Mouse (Mus musculus) ES-Bruce4 (cell line): ENCODE measurements around the gene Slc12a3. TPM values are rescaled to one million over a fixed set of nuclear protein-coding genes. Genes with fewer than 3 reads are reported as not detected.

ENCODE experiments used
- H3K27ac ChIP-seq: 2 replicates; pipeline ENCODE4 v1.5.1; 2012; ENCODE audit warnings: low read length, inconsistent platforms; ENCODE audit not compliant: insufficient read depth
- H3K27me3 ChIP-seq: 2 replicates; pipeline ENCODE4 v1.6.1; 2012; ENCODE audit warnings: mild to moderate bottlenecking, low read length, inconsistent platforms; ENCODE audit not compliant: control insufficient read depth, poor library complexity, insufficient read depth, severe bottlenecking
- H3K36me3 ChIP-seq: 2 replicates; pipeline ENCODE4 v1.6.1; 2012; ENCODE audit warnings: inconsistent platforms, mild to moderate bottlenecking, low read length, moderate library complexity; ENCODE audit not compliant: control insufficient read depth, poor library complexity, insufficient read depth, severe bottlenecking
- H3K4me1 ChIP-seq: one replicate; pipeline ENCODE4 v1.8.1; 2011; ENCODE audit warnings: low read length; ENCODE audit not compliant: control insufficient read depth, insufficient read depth
- H3K4me3 ChIP-seq: 2 replicates; pipeline ENCODE4 v1.5.1; 2011; ENCODE audit warnings: low read depth, mild to moderate bottlenecking, low read length
- H3K9ac ChIP-seq: 2 replicates; pipeline ENCODE4 v1.6.1; 2012; ENCODE audit warnings: low read depth, mild to moderate bottlenecking, inconsistent platforms; ENCODE audit not compliant: poor library complexity, severe bottlenecking
- H3K9me3 ChIP-seq: replicated peaks from 2 replicates; pipeline ENCODE4 v1.6.1; 2012; ENCODE audit warnings: mild to moderate bottlenecking, low read length, inconsistent platforms; ENCODE audit not compliant: control insufficient read depth, poor library complexity, insufficient read depth, severe bottlenecking
- CTCF ChIP-seq: IDR thresholded peaks from one replicate; pipeline ENCODE4 v1.8.1; 2011; ENCODE audit warnings: low read depth, low read length
- EP300 ChIP-seq: IDR thresholded peaks from 2 replicates; pipeline ENCODE4 v1.6.1; 2011; ENCODE audit warnings: low read depth, low read length; ENCODE audit not compliant: insufficient read depth
- POLR2A ChIP-seq: IDR thresholded peaks from one replicate; pipeline ENCODE4 v1.8.1; 2011; ENCODE audit warnings: low read length; ENCODE audit not compliant: insufficient read depth
- polyA plus RNA-seq: library from polyadenylated mRNA; stranded (reverse); fragments of >200 nt; gene quantifications from 2 replicates; pipeline ENCODE4 v1.2.4, GENCODE M21; 2011; ENCODE audit warnings: low read depth; ENCODE audit not compliant: missing spikeins, insufficient read depth, insufficient read length

The Slc12a3 gene
- polyA plus RNA-seq, 1 experiment = not detected

- H3K4me3 ChIP-seq = no peak overlapping the region
- H3K27ac ChIP-seq = no peak overlapping the region
- H3K36me3 ChIP-seq = no peaks in the 10 kb centered on the region
- no peak for TF ChIP-seq CTCF
- TF ChIP-seq EP300 = no peak
- TF ChIP-seq POLR2A = no peak
- no peak overlapping the region for H3K9ac ChIP-seq
- H3K4me1 ChIP-seq = no peaks in the 10 kb centered on the region
- H3K9me3 ChIP-seq = no peaks in the 10 kb centered on the region
- H3K27me3 ChIP-seq = no peaks in the 10 kb centered on the region
Measured at GRCm38 (mm10) chr8:94346264-94346663, 17.3 kb downstream of the Slc12a3 start.

GRCm38 (mm10) chr8:94348425-94348824, 19.4 kb downstream of the Slc12a3 start:
- H3K9ac ChIP-seq = no peak overlapping the region
- TF ChIP-seq CTCF = no peak
- TF ChIP-seq POLR2A = no peak
- no peak for TF ChIP-seq EP300
- H3K27ac ChIP-seq = no peak overlapping the region

GRCm38 (mm10) chr8:94354069-94354531, 25.1 kb downstream of the Slc12a3 start:
- H3K4me1 ChIP-seq = no peaks in the 10 kb centered on the region
- no peaks in the 10 kb centered on the region for H3K9me3 ChIP-seq
- H3K36me3 ChIP-seq = no peaks in the 10 kb centered on the region
- H3K9ac ChIP-seq = no peak overlapping the region
- TF ChIP-seq EP300 (no peak), CTCF (no peak), POLR2A (no peak)
- H3K27me3 ChIP-seq = no peaks in the 10 kb centered on the region
- H3K4me3 ChIP-seq = no peak overlapping the region
- no peak overlapping the region for H3K27ac ChIP-seq

More at GRCm38 (mm10) chr8:94348425-94348824, 19.4 kb downstream of the Slc12a3 start:
- Histone ChIP-seq H3K36me3 (no peaks in the 10 kb centered on the region), H3K27me3 (no peaks in the 10 kb centered on the region), H3K4me1 (no peaks in the 10 kb centered on the region), H3K4me3 (no peak overlapping the region), H3K9me3 (no peaks in the 10 kb centered on the region)

GRCm38 (mm10) chr8:94354571-94354970, 25.6 kb downstream of the Slc12a3 start:
- no peak overlapping the region for H3K27ac ChIP-seq
- H3K9ac ChIP-seq = no peak overlapping the region
- H3K4me1 ChIP-seq = no peaks in the 10 kb centered on the region
- no peak for TF ChIP-seq CTCF
- no peak for TF ChIP-seq POLR2A
- no peak for TF ChIP-seq EP300
- no peaks in the 10 kb centered on the region for H3K27me3 ChIP-seq
- H3K36me3 ChIP-seq = no peaks in the 10 kb centered on the region
- H3K4me3 ChIP-seq = no peak overlapping the region
- no peaks in the 10 kb centered on the region for H3K9me3 ChIP-seq

- H3K27me3 ChIP-seq = no peaks in the 10 kb centered on the region
- H3K4me3 ChIP-seq = no peak overlapping the region
- no peaks in the 10 kb centered on the region for H3K36me3 ChIP-seq
- no peak overlapping the region for H3K27ac ChIP-seq
- H3K4me1 ChIP-seq = no peaks in the 10 kb centered on the region
- no peak for TF ChIP-seq POLR2A
- no peak for TF ChIP-seq EP300
- TF ChIP-seq CTCF = no peak
- H3K9me3 ChIP-seq = no peaks in the 10 kb centered on the region
- no peak overlapping the region for H3K9ac ChIP-seq
Measured at GRCm38 (mm10) chr8:94357220-94357619, 28.2 kb downstream of the Slc12a3 start.

- no peak overlapping the region for H3K4me3 ChIP-seq
- H3K36me3 ChIP-seq = no peaks in the 10 kb centered on the region
- no peaks in the 10 kb centered on the region for H3K9me3 ChIP-seq
- H3K9ac ChIP-seq = no peak overlapping the region
- H3K4me1 ChIP-seq = no peaks in the 10 kb centered on the region
- H3K27me3 ChIP-seq = no peaks in the 10 kb centered on the region
- no peak overlapping the region for H3K27ac ChIP-seq
- TF ChIP-seq EP300 (no peak), CTCF (no peak)
Measured at GRCm38 (mm10) chr8:94358541-94358940, 29.5 kb downstream of the Slc12a3 start.
